Mouse (Mus musculus): ENCODE results near the gene E2f4.

E2f4 gene

GRCm38 (mm10) chr8:105295256-105295655, 2.2 kb upstream of the E2f4 start:
- DNase-seq = no peak

- no peak for DNase-seq
Observed at GRCm38 (mm10) chr8:105295895-105296573, 1.4 kb upstream of the E2f4 start, which contains the start of gene Exoc3l. Gene Exoc3l, minus strand, starts transcription at chr8:105296101.

- no peak for DNase-seq
Observed at GRCm38 (mm10) chr8:105298351-105299252, 1.1 kb downstream of the E2f4 start.

- DNase-seq = no peak
Observed at GRCm38 (mm10) chr8:105299962-105300361, 2.5 kb downstream of the E2f4 start.

- DNase-seq = no peak
Observed at GRCm38 (mm10) chr8:105303396-105303795, 5.9 kb downstream of the E2f4 start.

- DNase-seq = no peak
Observed at GRCm38 (mm10) chr8:105303874-105304273, 6.4 kb downstream of the E2f4 start.

GRCm38 (mm10) chr8:105304325-105305210, 7.1 kb downstream of the E2f4 start:
- no peak for DNase-seq

- peak; percentile 63 for DNase-seq
Observed at GRCm38 (mm10) chr8:105305211-105306145, 8.0 kb downstream of the E2f4 start, which contains the start of gene Elmo3. Gene Elmo3, plus strand, starts transcription at chr8:105305601.

- no peak for DNase-seq
Observed at GRCm38 (mm10) chr8:105306146-105306691, 8.8 kb downstream of the E2f4 start.

- no peak for DNase-seq
Observed at GRCm38 (mm10) chr8:105307670-105308069, 10.2 kb downstream of the E2f4 start.

GRCm38 (mm10) chr8:105308428-105308827, 11.0 kb downstream of the E2f4 start:
- no peak for DNase-seq

GRCm38 (mm10) chr8:105309142-105309847, 11.8 kb downstream of the E2f4 start:
- no peak for DNase-seq

GRCm38 (mm10) chr8:105310118-105310517, 12.7 kb downstream of the E2f4 start:
- no peak for DNase-seq

GRCm38 (mm10) chr8:105311718-105312117, 14.3 kb downstream of the E2f4 start:
- no peak for DNase-seq

- DNase-seq = no peak
Observed at GRCm38 (mm10) chr8:105312891-105313481, 15.5 kb downstream of the E2f4 start.

- DNase-seq = no peak
Observed at GRCm38 (mm10) chr8:105313622-105314402, 16.3 kb downstream of the E2f4 start.

- no peak for DNase-seq
Observed at GRCm38 (mm10) chr8:105315073-105315769, 17.8 kb downstream of the E2f4 start.

GRCm38 (mm10) chr8:105317941-105318340, 20.5 kb downstream of the E2f4 start:
- DNase-seq = no peak

- no peak for DNase-seq
Observed at GRCm38 (mm10) chr8:105318662-105319190, 21.3 kb downstream of the E2f4 start.

Measured in right cerebral cortex, postnatal 4 days (tissue).